Mouse (Mus musculus) thymus, postnatal 0 days (tissue): ENCODE measurements around the gene C77080. TPM values are rescaled to one million over a fixed set of nuclear protein-coding genes. Genes with fewer than 3 reads are reported as not detected.
A peak's percentile ranks its signal among the peaks of the same experiment; 100 is the strongest.
"Not testable (repeated sequence)": the region's sequence is repeated elsewhere in the genome, so short reads cannot be mapped to it uniquely, and the experiment has no call there.

Experiments used
- DNase-seq: peaks from one replicate; pipeline ENCODE4 v3.0.0-alpha.2; 2015; ENCODE audit warnings: low spot score
- microRNA-seq: library from miRNA; unstranded; fragments of <30 nt; microRNA quantifications from one replicate; pipeline ENCODE4, GENCODE M21; 2016; ENCODE audit warnings: borderline number of aligned reads
- polyA plus RNA-seq: library from polyadenylated mRNA; unstranded; fragments of >200 nt; fragmentation: Nextera tagmentation; extraction: Ambion mirVana; gene quantifications from 2 replicates; pipeline ENCODE4 v1.2.1, GENCODE M21; 2015

Gene C77080
- polyA plus RNA-seq, 1 experiment from 2014 or later, result 3.6 TPM

DNA sequence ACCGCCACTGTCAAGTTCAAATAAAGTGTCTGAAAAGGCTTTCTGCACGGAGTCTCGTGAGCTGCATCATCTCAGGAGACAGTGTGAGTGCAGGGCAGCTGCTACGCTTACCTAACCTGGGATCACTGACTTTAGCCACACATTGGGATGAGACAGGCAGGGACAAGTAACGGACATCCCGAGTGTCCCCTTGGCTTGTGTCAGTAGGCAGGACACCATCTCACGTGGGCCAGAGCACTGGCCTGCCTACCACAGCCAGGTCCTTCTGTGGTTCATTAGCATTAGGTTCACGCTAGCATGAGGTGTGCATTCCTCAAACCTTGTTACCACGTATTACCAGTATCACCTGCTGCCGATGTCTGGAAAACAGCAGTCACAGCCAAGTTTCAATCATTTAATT lies 42.0 kb downstream of the C77080 start:
- no peak for DNase-seq

DNA sequence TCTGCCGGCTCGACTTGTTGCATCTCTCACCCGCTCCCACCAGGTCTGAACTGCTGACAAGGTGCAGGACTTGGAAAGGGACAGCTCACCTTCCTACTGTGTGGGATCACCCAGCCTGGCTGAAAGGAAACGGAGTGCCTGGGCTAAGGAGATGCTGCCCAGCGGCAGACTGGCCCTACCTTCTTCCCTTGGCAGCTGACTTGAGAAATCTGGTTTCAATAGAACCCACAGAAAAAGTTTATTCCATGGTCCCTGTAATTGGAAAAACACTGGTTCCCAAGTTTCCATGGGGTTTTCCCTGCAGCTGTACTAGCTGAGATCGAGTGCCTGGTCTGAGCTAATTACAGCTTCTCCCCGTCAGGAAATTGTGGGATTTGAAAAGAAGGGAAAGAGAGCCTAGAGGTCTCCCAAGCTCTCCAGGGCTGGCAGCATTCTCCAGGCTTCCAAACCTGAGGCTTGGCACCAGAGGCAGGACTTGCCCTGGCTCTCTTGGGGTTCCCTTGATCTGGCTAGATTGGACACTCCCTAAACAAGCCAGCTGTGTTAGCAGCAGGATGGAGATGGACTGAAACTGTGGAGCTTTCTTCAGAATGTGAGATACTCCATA lies 42.5 kb downstream of the C77080 start:
- DNase-seq, result no peak

DNA sequence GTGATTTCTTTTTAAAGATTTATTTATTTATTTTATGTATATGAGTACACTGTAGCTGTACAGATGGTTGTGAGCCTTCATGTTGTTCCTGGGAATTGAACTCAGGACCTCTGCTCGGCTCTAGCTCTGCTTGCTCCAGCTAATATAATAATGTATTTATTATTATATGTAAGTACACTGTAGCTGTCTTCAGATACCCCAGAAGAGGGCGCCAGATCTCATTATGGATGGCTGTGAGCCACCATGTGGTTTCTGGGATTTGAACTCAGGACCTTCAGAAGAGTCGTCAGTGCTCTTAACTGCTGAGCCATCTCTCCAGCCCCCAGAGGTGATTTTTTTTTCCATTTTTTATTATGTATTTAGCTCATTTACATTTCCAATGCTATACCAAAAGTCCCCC lies 48.7 kb downstream of the C77080 start:
- DNase-seq, result not testable (repeated sequence)

DNA sequence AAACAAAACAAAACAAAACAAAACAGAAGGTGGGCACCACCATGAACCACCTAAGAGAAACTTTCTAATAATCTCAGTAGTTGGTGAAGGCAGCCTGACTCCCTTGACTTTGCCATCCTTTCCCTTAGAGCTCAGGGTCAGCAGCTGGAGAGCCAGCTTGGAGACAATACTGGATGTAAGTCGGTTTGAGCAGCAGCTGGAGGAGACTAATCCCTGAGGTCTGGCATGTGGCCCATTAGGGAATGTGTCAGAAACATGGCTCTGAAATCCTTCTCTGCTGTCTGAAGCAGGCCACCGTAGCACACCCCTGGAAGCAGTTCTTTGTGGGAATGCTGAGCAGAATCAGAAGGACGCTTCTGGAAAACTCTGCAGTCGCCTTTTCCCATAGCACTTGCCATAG lies 49.7 kb downstream of the C77080 start:
- DNase-seq, result no peak

DNA sequence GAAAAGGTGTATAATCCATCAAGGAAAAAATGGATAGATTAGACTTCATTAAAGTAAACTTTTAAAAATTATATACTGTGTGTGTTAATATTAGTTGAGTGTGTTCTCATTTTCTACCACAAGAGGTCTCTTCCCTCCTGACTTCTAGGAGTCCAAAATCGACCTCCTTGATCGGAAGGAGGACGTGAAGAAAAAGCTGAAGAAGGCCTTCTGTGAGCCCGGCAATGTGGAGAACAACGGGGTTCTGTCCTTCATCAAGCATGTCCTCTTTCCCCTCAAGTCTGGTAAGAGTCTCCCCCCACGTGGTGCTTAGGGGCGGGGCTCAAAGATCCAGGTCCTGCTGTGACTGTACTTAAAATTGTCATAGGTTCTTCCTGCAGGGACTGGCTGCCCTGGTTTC lies 51.7 kb downstream of the C77080 start:
- DNase-seq, result no peak

DNA sequence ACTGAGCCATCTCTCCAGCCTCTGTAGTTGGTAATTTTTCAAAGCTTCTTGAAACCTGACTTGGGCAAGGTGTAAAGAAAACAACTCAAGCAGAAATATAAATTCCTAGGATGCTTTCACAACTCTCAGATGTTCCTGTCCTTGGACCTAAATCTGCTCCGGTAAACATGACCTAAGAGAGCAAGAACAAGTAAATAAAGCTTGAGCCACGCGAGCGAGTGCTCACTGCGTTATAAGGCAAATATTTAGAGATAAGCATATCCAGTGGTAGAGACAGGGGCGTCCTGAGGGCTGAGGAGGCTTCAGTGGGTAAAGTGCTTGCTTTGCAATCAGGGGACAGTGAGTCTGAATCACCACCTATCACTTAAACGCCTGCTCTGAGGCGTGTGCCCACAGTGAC lies 54.4 kb downstream of the C77080 start:
- DNase-seq, result no peak

DNA sequence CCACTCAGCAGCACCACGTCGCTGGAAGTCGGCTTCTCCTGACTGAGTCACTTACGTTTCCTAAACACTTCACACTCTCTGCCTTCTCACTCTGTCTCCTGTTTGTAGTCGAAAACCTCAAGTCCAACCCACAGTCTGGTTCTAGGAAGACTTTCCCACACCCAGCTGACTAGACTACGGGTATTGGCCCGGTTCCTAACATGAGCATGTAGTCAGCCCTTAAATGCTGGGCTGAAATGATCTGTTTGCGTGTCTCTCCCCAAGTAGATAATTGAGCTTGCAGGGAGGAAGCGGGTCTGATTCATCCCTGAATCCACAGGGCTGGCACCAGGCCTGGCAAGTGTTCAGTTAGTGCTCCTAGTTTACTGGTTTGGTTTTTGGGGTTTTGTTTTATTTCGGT lies 56.5 kb downstream of the C77080 start:
- no peak for DNase-seq

DNA sequence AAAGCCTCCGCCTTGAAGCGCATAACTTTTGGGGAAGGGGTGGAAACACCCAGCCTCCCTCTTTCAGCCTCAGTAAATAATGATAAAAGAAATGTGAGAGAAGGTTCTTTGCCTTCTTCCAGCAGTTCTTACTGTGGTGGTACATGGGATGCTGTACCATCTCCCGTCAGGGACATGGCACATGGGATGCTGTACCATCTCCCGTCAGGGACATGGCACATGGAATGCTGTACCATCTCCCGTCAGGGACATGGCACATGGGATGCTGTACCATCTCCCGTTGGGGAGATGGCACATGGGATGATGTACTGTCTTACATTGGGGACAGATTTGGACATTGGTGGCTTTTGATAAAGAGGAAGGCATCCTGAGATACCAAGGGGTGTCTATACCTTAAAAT lies 63.7 kb downstream of the C77080 start:
- no peak for DNase-seq

DNA sequence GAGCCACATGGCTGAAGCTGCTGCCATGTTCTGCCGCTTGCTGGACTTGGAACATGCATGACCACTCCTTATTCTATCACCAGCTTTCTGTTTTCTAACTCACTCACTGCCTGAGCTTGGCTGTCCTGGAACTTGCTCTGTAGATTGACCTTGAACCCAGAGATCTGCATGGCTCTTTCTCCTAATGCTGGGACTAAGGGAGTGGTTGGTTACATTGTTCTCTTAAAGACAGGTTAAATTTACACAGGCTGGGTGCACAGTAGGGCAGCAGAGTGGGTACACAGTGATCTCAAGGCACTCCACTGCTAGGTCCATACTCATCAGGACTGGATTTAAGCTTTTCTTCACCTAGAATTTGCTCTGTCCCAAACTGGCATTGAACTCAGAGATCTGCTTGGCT lies 66.9 kb downstream of the C77080 start:
- no peak for DNase-seq

DNA sequence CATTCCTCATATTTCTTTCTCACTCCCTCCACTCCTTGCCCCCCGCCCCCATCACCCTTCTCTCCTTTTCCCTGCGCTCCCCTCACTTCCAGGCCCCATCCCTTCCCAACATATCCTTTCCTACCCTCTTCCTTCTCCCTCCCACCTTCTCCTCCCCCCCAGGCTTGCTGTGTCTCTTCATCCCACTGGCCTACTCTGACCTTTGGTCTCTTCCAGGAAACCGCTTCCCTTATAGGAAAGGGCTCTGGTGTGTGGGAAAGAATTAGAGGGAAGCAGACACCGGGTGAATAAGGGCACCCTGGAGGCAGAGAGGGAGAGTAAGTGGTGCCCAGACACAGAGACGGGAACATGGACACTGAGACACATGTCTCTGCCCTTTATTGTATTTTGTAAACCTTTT lies 69.5 kb downstream of the C77080 start:
- DNase-seq, result no peak

DNA sequence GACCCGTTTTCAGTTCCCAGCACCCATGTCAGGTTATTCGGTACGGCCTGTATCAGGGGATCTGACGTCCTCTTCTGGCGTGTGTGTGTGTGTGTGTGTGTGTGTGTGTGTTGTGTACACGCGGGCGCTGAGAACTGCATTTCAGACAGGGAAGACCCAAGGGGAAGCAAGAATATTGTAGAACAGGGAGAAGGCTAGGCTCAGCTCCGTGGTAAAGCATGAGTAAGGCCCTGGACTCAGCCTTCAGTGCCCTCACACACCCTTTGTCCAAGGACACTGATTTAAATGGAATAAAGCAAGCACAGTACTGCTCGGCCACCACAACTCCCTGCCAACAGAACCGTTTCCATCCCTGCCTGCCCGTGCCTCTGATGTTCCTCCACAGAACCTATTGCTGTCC lies 70.7 kb downstream of the C77080 start:
- no peak for DNase-seq

DNA sequence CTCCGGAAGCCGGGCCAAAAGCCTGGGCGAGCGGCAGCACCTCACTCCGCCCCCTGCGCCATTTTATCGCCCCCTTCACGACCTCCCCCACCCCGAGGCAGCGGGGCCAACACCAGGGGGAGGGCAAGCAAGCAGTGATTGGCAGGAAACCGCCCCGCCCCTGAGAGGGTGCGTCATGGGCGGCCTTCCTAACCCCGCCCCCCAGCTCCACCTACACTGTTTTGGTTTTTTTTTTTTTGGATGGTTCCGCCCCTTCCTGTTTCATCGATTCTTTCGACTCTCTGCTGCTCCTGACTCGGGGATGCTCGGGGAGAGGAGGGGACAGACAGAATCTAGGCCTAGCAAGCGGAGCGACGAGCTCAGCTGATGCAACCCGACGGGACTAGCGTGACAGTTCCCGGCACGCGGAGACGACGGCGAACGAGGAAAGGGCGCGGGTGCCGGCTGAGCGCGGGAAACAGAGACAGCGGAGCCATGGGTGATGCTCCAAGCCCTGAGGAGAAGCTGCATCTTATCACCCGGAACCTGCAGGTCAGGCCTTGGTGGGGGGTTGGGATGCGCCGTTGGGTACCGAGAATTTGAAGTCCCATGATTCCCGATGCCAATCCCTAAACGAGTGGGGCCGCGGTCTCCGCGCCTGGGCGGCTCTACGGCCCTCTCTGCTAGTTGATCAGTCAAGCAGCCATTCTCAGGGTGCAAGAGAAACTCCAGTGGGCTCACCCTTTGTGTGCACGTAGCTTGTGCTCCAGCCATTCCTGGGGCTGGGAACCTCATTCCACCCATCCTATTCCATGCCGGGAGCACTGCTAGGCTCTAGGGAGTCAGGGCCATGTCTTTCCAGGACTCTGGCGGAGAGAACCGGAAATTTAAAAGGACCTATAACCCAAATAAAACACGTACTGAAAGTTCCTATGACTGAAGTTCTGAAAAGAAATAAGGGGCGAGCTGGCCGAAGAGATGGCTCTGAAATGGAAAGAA lies 71.4 kb downstream of the C77080 start, which contains the start of the genes S100pbp and Yars:
TSS of gene S100pbp (minus strand) at position 186 of the 978 bp plus-strand sequence.
TSS of gene Yars (plus strand) at position 219 of the 978 bp plus-strand sequence.
- DNase-seq, result peak; percentile 99

DNA sequence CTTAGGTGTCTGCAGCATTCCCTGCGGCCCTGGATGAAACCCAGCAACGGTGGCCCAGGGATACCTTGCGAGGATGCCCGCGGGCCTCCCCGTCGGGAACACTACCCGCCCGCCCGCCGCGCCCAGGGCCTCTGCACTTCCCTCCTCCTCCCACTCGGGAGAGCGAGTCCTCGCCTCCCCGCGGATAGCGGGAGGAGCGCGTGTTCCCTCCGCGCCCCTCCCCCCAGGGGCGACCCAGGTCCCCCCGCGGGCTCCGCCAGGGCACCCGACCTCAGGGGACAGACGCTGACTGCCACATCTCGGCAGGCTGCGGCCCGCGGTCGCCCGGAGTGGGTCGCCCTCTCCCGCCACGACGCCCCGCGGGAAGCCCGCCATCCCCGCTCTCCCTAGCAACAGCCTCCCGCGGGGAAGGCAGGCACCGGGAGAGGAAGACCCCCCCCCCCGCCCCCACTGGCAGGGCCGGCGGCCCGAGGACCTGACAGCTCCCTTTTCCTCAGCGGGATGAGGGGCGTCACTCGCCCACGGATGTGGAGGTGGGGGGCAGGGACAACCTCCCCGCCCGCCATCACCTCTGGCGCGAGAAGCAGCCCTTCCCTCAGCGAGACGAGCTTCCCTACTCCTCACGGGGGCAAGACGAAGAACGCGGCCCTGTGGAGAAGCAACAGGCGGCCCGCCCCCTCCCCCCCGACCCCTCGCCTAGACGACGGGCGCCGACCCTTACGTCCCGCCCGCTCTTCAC lies 72.2 kb downstream of the C77080 start:
- no peak for DNase-seq

DNA sequence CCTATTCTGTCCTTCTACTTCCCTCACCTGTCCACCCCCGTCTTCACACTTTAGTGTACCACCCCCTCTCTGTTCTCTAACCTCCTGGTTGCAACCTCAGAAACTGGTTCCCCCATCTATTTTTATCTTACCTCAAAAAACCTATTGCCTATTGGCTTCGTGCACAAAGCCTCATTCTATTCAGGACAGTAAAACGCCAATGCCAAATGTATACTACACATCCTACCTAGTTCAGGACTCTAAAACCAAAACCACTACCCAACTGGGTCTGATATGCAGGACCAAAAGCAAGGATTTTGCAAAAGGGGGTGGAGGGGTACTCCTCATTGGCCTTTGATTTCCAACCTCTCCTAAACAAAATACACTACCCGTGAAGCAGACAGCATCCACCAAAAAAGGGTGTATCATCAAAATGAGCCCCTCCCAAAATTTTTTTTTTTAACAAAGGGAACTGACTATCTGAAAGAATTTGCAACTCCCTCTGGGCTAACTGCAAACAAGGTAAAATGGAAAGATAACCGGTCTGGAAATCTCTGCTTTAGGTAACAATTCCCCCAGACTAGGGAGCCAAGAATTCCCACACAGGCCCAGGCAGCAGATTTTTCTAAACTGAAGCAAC lies 73.1 kb downstream of the C77080 start:
- no peak for DNase-seq

DNA sequence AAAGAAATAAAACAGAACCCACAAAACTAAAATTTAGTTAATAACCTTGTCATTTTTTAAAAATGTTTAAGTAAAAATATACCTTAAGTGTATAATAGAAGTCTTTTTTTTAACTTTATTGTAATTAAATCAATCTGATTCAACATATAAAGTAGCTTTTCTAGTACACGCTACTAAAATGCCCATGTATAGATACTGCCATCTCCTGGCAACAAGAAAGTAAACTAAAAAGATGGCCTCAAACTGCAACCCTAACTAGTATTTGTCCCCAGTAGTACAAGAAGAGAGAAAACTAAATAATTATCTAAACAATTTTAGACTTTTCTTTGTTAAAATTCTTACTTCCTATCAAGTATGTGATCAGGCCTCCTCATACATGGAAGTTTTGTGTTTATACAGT lies 81.6 kb downstream of the C77080 start:
- DNase-seq, result peak; percentile 18

DNA sequence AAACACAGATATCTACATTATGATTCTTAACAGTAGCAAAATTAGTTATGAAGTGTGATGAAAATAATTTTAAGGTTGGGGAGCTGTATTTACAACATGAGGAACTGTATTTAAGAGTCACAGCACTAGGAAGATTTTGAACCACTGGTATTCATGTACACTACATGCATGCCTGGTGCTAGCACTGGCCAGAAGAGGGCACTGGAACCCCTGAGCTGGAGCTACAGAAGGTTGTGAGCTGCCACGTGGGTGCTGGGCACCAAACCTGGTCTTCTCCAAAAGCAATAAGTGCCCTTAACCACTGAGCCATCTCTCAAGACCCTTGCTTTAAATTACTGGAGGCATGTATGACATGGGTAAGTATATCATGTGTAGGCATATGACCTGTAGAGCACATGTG lies 88.7 kb downstream of the C77080 start:
- DNase-seq, result no peak

Small RNAs within 50 kb of the gene (microRNA-seq; reads per million reads assigned to microRNA genes)
- not detected for gene Gm22994

Other genes starting within 250 kb of the C77080 start
- gene Rnf19b, start 203.1 kb downstream of the C77080 start, polyA plus RNA-seq, result 9.4 and 11.0 TPM in 2 replicates
- 2.0 and 2.2 TPM in 2 replicates for gene Tmem54, start 155.9 kb downstream of the C77080 start, polyA plus RNA-seq
- gene Hpca, start 139.4 kb downstream of the C77080 start, polyA plus RNA-seq, result 0.29 and 0.31 TPM in 2 replicates
- 0.47 and 0.60 TPM in 2 replicates for gene Fndc5, start 124.4 kb downstream of the C77080 start, polyA plus RNA-seq
- gene S100pbp, start 71.7 kb downstream of the C77080 start, polyA plus RNA-seq, result 17.0 TPM in 2 replicates
- gene Yars, start 71.6 kb downstream of the C77080 start, polyA plus RNA-seq, result 49.7 and 50.6 TPM in 2 replicates
- gene Sync, start 26.2 kb upstream of the C77080 start, polyA plus RNA-seq, result 0.31 and 0.35 TPM in 2 replicates
- 504 and 513 TPM in 2 replicates for gene Rbbp4, start 74.0 kb upstream of the C77080 start, polyA plus RNA-seq
- gene Zbtb8os, start 74.3 kb upstream of the C77080 start, polyA plus RNA-seq, result 87.7 and 96.2 TPM in 2 replicates
- 6.0 and 6.6 TPM in 2 replicates for gene Zbtb8a, start 116.7 kb upstream of the C77080 start, polyA plus RNA-seq
- 1.7 and 1.8 TPM in 2 replicates for gene Zbtb8b, start 179.4 kb upstream of the C77080 start, polyA plus RNA-seq
- 18.4 and 19.1 TPM in 2 replicates for gene Bsdc1, start 200.2 kb upstream of the C77080 start, polyA plus RNA-seq
- 0.09 TPM in 1 of 2 replicates, not detected in the other for gene Tssk3, start 229.6 kb upstream of the C77080 start, polyA plus RNA-seq
- 0.62 TPM in 1 of 2 replicates, not detected in the other for gene Fam229a, start 229.8 kb upstream of the C77080 start, polyA plus RNA-seq